Mouse (Mus musculus): ENCODE measurements around the gene Csmd2. TPM values are rescaled to one million over a fixed set of nuclear protein-coding genes. Genes with fewer than 3 reads are reported as not detected.

Gene Csmd2
- polyA plus RNA-seq, 1 experiment from 2014 or later, result 0.05 TPM

DNA sequence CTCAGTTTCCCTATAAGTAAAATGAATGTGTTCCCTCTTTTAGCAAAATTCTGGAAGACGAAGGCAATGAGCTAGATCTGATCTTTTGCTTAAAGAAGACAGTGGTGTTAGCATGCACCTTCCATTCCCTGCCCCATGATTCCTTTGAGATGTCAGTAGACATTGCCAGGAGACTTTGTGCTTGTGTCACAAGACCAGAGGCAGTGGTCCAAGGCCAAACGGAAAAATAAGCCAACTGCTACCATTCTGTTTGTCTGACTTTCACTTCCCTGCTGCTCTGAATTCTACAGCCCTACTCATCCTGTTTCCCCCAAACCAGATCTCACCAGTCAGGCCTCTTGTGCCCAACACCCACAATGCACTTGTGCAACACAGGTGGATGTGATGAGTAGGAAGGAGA, 427.1 kb downstream of the Csmd2 start:
- no peak for TF ChIP-seq CTCF (IDR thresholded peaks at IDR 0.05; ENCODE audit: low read depth)
- no peak overlapping the region for H3K27ac ChIP-seq (ENCODE audit: low read depth, low read length)
- WGBS, result 80% methylated on average over 2 of the region's 2 CpGs

DNA sequence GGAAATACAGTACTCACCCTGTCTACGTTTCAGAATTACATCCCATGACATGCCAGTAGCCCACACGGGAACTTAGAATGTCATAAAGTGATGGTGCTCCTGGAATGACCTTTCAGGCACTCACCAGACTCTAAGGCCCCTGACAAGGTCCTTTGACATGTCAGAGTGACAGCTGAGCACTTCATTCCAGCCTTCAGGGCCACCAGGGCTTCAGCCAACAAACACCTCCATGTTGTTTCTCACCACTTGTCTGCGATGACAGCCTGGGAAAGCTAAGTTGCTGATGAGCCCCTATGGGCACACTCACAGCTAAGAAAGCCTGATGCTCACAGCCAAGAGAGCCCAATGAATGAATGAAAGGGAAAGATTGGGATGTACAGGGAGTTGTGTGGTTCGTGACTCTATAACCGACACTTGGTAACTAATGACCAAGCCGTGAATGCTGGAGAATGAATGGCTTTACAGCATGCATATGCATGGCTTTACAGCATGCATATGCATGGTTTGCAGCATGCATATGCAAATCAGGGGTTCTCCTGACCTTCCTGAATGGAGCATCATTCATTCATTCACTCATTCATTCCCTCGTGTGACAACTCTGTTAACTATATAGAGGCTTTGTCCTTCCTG, 432.4 kb downstream of the Csmd2 start:
- no peak for TF ChIP-seq CTCF (IDR thresholded peaks at IDR 0.05; ENCODE audit: low read depth)

More for the DNA sequence above, 427.1 kb downstream of the Csmd2 start:
- Histone ChIP-seq H3K4me1 (replicated peaks; ENCODE audit: control insufficient read depth, insufficient read depth, low read length) (no peaks in the 10 kb centered on the region), H3K4me3 (ENCODE audit: low read depth, low read length) (no peak overlapping the region), H3K9ac (ENCODE audit: low read depth, low read length) (no peak overlapping the region), H3K36me3 (ENCODE audit: control insufficient read depth, insufficient read depth) (no peaks in the 10 kb centered on the region), H3K9me3 (ENCODE audit: control insufficient read depth) (no peaks in the 10 kb centered on the region), H3K4me2 (replicated peaks; ENCODE audit: low read depth) (no peak overlapping the region), H3K27me3 (replicated peaks; ENCODE audit: control insufficient read depth, insufficient read depth, low read length) (no peaks in the 10 kb centered on the region)
- no peak for ATAC-seq

GRCm38 (mm10) chr4:128422486-128422885, 434.8 kb downstream of the Csmd2 start:
- 72% methylated on average over 4 of the region's 4 CpGs for WGBS
- Histone ChIP-seq H3K36me3 (ENCODE audit: control insufficient read depth, insufficient read depth) (no peaks in the 10 kb centered on the region), H3K27me3 (replicated peaks; ENCODE audit: control insufficient read depth, insufficient read depth, low read length) (no peaks in the 10 kb centered on the region), H3K4me2 (replicated peaks; ENCODE audit: low read depth) (no peak overlapping the region), H3K4me3 (ENCODE audit: low read depth, low read length) (no peak overlapping the region), H3K27ac (ENCODE audit: low read depth, low read length) (no peak overlapping the region), H3K9ac (ENCODE audit: low read depth, low read length) (no peak overlapping the region), H3K9me3 (ENCODE audit: control insufficient read depth) (no peaks in the 10 kb centered on the region), H3K4me1 (replicated peaks; ENCODE audit: control insufficient read depth, insufficient read depth, low read length) (no peaks in the 10 kb centered on the region)
- no peak for TF ChIP-seq CTCF (IDR thresholded peaks at IDR 0.05; ENCODE audit: low read depth)
- ATAC-seq, result no peak

More for the DNA sequence above, 432.4 kb downstream of the Csmd2 start:
- H3K9ac ChIP-seq (ENCODE audit: low read depth, low read length), result no peak overlapping the region
- H3K4me3 ChIP-seq (ENCODE audit: low read depth, low read length), result no peak overlapping the region
- H3K27ac ChIP-seq (ENCODE audit: low read depth, low read length), result no peak overlapping the region
- no peaks in the 10 kb centered on the region for H3K4me1 ChIP-seq (replicated peaks; ENCODE audit: control insufficient read depth, insufficient read depth, low read length)
- no peaks in the 10 kb centered on the region for H3K9me3 ChIP-seq (ENCODE audit: control insufficient read depth)
- no peak for ATAC-seq
- no peaks in the 10 kb centered on the region for H3K36me3 ChIP-seq (ENCODE audit: control insufficient read depth, insufficient read depth)
- no peaks in the 10 kb centered on the region for H3K27me3 ChIP-seq (replicated peaks; ENCODE audit: control insufficient read depth, insufficient read depth, low read length)
- 81% methylated on average over 7 of the region's 7 CpGs for WGBS
- no peak overlapping the region for H3K4me2 ChIP-seq (replicated peaks; ENCODE audit: low read depth)

DNA sequence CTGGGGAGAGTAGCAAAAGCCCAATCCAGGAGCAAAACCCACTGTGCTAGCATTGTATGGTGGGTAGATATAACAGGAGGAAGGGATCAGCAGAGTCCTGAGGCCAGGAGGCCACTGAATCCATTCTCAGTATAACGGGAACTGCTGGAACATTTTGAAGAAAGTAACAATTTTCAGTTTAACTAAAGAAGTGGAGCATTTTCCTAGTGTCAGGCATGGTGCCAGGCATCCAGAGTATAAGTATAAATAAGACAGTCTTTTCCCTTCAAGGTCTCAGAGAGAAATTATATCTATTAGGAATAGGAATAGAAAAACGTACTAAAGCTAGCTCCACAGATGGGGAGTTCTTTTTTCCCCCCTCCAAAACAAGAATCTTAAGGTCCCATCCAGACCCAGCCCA, 437.7 kb downstream of the Csmd2 start:
- 53% methylated on average over 2 of the region's 2 CpGs for WGBS

GRCm38 (mm10) chr4:128427261-128428030, 439.8 kb downstream of the Csmd2 start:
- Histone ChIP-seq H3K27ac (ENCODE audit: low read depth, low read length) (no peak overlapping the region), H3K36me3 (ENCODE audit: control insufficient read depth, insufficient read depth) (no peaks in the 10 kb centered on the region), H3K4me3 (ENCODE audit: low read depth, low read length) (no peak overlapping the region), H3K9ac (ENCODE audit: low read depth, low read length) (no peak overlapping the region), H3K4me2 (replicated peaks; ENCODE audit: low read depth) (no peak overlapping the region), H3K9me3 (ENCODE audit: control insufficient read depth) (no peaks in the 10 kb centered on the region), H3K4me1 (replicated peaks; ENCODE audit: control insufficient read depth, insufficient read depth, low read length) (no peaks in the 10 kb centered on the region), H3K27me3 (replicated peaks; ENCODE audit: control insufficient read depth, insufficient read depth, low read length) (no peaks in the 10 kb centered on the region)
- ATAC-seq, result no peak
- TF ChIP-seq CTCF (IDR thresholded peaks at IDR 0.05; ENCODE audit: low read depth), result no peak
- 73% methylated on average over 14 of the region's 14 CpGs for WGBS

More for the DNA sequence above, 437.7 kb downstream of the Csmd2 start:
- Histone ChIP-seq H3K9me3 (ENCODE audit: control insufficient read depth) (no peaks in the 10 kb centered on the region), H3K27me3 (replicated peaks; ENCODE audit: control insufficient read depth, insufficient read depth, low read length) (no peaks in the 10 kb centered on the region), H3K27ac (ENCODE audit: low read depth, low read length) (no peak overlapping the region), H3K4me3 (ENCODE audit: low read depth, low read length) (no peak overlapping the region), H3K4me1 (replicated peaks; ENCODE audit: control insufficient read depth, insufficient read depth, low read length) (no peaks in the 10 kb centered on the region), H3K9ac (ENCODE audit: low read depth, low read length) (no peak overlapping the region), H3K36me3 (ENCODE audit: control insufficient read depth, insufficient read depth) (no peaks in the 10 kb centered on the region), H3K4me2 (replicated peaks; ENCODE audit: low read depth) (no peak overlapping the region)
- ATAC-seq, result no peak
- TF ChIP-seq CTCF (IDR thresholded peaks at IDR 0.05; ENCODE audit: low read depth), result no peak

GRCm38 (mm10) chr4:128428303-128429107, 440.8 kb downstream of the Csmd2 start:
- Histone ChIP-seq H3K36me3 (ENCODE audit: control insufficient read depth, insufficient read depth) (no peaks in the 10 kb centered on the region), H3K4me1 (replicated peaks; ENCODE audit: control insufficient read depth, insufficient read depth, low read length) (no peaks in the 10 kb centered on the region), H3K9me3 (ENCODE audit: control insufficient read depth) (no peaks in the 10 kb centered on the region), H3K9ac (ENCODE audit: low read depth, low read length) (no peak overlapping the region), H3K4me3 (ENCODE audit: low read depth, low read length) (no peak overlapping the region), H3K4me2 (replicated peaks; ENCODE audit: low read depth) (no peak overlapping the region), H3K27ac (ENCODE audit: low read depth, low read length) (no peak overlapping the region), H3K27me3 (replicated peaks; ENCODE audit: control insufficient read depth, insufficient read depth, low read length) (no peaks in the 10 kb centered on the region)
- ATAC-seq, result no peak
- TF ChIP-seq CTCF (IDR thresholded peaks at IDR 0.05; ENCODE audit: low read depth), result no peak
- WGBS, result 74% methylated on average over 18 of the region's 18 CpGs

Measured in intestine, postnatal 0 days (tissue).